Mouse (Mus musculus): Measurements from ENCODE around the gene Psmd1.

DNA sequence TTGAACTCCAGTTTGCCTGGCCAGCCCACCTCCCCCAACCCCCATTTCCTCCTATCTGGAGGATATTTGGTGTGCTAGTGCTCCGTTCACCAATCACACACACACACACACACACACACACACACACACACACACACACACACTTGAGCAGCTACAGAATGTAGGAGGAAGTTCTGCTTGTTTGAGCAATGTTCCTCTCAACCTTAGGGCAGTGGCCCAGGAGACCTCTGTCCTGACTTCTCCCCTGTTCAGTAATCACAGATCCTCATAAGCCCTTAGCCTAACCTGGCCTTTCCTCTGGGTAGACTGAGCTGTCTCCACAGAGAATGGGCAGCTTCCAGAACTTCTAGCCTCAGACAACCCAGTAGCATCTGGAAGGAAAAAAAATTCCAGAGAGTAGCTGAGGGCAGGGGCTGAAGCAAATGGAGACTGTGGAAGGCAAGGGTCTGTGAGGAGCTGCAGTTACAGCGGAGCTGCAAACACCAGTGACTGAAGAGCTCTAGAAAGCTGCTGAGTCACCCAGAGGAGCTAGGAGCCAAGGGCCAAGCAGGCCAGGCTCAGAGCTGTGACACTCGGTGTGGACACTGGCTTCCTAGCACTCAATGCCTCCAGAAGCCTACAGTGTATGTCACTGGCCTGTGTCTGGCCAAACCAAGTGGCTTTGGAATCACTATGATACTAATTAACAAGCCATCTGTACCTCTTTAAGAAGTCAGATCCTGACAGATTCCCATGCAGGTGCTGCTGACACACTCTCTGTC lies 25.8 kb upstream of the Psmd1 start:
- TF ChIP-seq CTCF (IDR thresholded peaks at IDR 0.05; ENCODE audit: control insufficient read depth, insufficient read depth, low read length), result no peak
- no peak for TF ChIP-seq POLR2A (IDR thresholded peaks at IDR 0.05; ENCODE audit: borderline replicate concordance, control insufficient read depth, low read depth, low read length)

Measured in bone marrow, adult 2 months (tissue).